Mouse (Mus musculus) hindbrain, postnatal 0 days (tissue): ENCODE data around the gene Agtr1b. TPM values are rescaled to one million over a fixed set of nuclear protein-coding genes. Genes with fewer than 3 reads are reported as not detected.

ENCODE experiments used
- ATAC-seq: fragments of 200-750 bp; cut with Nextera tagmentation; 2 replicates; pipeline ENCODE4 v1.8.0; 2017; ENCODE audit warnings: mild to moderate bottlenecking, moderate TSS enrichment, moderate library complexity
- DNase-seq: peaks from one replicate; pipeline ENCODE4 v3.0.0-alpha.2; 2015; ENCODE audit warnings: low spot score
- H3K27ac ChIP-seq: fragments of 300-500 bp; sonication (generic); 2 replicates; pipeline ENCODE4 v1.5.1; 2014; ENCODE audit warnings: mild to moderate bottlenecking
- H3K27me3 ChIP-seq: fragments of 300-500 bp; sonication (generic); 2 replicates; pipeline ENCODE4 v1.6.1; 2014; ENCODE audit warnings: low read length, mixed read lengths; ENCODE audit not compliant: insufficient read depth
- H3K36me3 ChIP-seq: fragments of 300-500 bp; sonication (generic); 2 replicates; pipeline ENCODE4 v1.6.1; 2014; ENCODE audit warnings: low read length, mixed read lengths; ENCODE audit not compliant: insufficient read depth
- H3K4me1 ChIP-seq: fragments of 300-500 bp; sonication (generic); 2 replicates; pipeline ENCODE4 v1.6.1; 2014; ENCODE audit warnings: antibody characterized with exemption, low read length, mixed read lengths; ENCODE audit not compliant: insufficient read depth
- H3K4me2 ChIP-seq: fragments of 300-500 bp; sonication (generic); 2 replicates; pipeline ENCODE4 v1.6.1; 2014; ENCODE audit warnings: low read depth, mild to moderate bottlenecking, low read length, moderate library complexity, mixed read lengths
- H3K4me3 ChIP-seq: fragments of 300-500 bp; sonication (generic); 2 replicates; pipeline ENCODE4 v1.5.1; 2014; ENCODE audit warnings: low read length
- H3K9ac ChIP-seq: fragments of 300-500 bp; sonication (generic); replicated peaks from 2 replicates; pipeline ENCODE4 v1.6.1; 2014; ENCODE audit warnings: mild to moderate bottlenecking, low read length, moderate library complexity, mixed read lengths
- H3K9me3 ChIP-seq: fragments of 300-500 bp; sonication (generic); 2 replicates; pipeline ENCODE4 v1.6.1; 2016; ENCODE audit warnings: low read length, mixed read lengths
- CTCF ChIP-seq: IDR thresholded peaks from 2 replicates; pipeline ENCODE4 v1.5.1; 2016; ENCODE audit warnings: antibody characterized with exemption, control low read depth, low read depth
- WGBS: fragments of 180-500 bp; shearing (Covaris S2); extraction: QIAGEN DNeasy Blood & Tissue Kit; methylation state at CpG from one replicate; pipeline ENCODE4 v1.1.7; 2014; 5-methylcytosine and 5-hydroxymethylcytosine counted together
- polyA plus RNA-seq: library from polyadenylated mRNA; unstranded; fragments of >200 nt; fragmentation: Nextera tagmentation; extraction: Ambion mirVana; gene quantifications from 2 replicates; pipeline ENCODE4 v1.2.1, GENCODE M21; 2015
- total RNA-seq: library from RNA; depleted of rRNA; stranded (reverse); fragments of >200 nt; gene quantifications from 2 replicates; pipeline ENCODE4 v1.2.3, GENCODE M21; 2014

Agtr1b gene
- total and polyA plus RNA-seq, 2 experiments from 2014 or later, result 0.21 to 0.31 TPM

- Histone ChIP-seq H3K4me2 (no peak overlapping the region), H3K36me3 (no peaks in the 10 kb centered on the region), H3K4me1 (no peaks in the 10 kb centered on the region), H3K9me3 (no peaks in the 10 kb centered on the region), H3K27ac (no peak overlapping the region), H3K9ac (no peak overlapping the region), H3K27me3 (no peaks in the 10 kb centered on the region), H3K4me3 (no peak overlapping the region)
- WGBS, result 80% methylated on average over 4 of the region's 4 CpGs
- DNase-seq, result no peak
- TF ChIP-seq CTCF, result no peak
- no peak for ATAC-seq
These were observed 59.7 kb downstream of the Agtr1b start for GRCm38 (mm10) chr3:20307256-20307655.

- Histone ChIP-seq H3K4me2 (no peak overlapping the region), H3K4me1 (no peaks in the 10 kb centered on the region), H3K27me3 (no peaks in the 10 kb centered on the region), H3K36me3 (no peaks in the 10 kb centered on the region), H3K9ac (no peak overlapping the region), H3K27ac (no peak overlapping the region), H3K9me3 (no peaks in the 10 kb centered on the region), H3K4me3 (no peak overlapping the region)
- WGBS, result 64% methylated on average over 2 of the region's 2 CpGs
- ATAC-seq, result no peak
- DNase-seq, result no peak
- no peak for TF ChIP-seq CTCF
These were observed 62.1 kb downstream of the Agtr1b start for GRCm38 (mm10) chr3:20304758-20305352.

DNA sequence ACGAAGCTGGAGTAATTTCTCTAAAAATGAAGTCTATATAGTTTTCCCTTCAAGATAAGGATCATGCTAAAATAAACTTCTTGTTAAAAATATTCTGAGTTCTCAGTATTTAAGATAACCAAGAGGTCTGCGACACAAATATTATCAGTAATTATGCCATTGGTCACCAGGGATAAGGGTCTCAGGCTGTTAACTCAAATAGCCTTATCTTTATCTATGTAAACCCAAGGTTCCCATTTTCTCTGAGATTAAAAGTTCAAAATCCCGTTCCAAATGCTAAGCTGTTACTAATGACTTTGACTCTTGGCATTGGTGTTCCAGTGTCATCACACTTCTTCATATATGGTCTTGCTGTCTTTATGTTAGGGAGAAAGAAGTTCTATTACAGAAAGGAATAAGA is 71.4 kb downstream of the Agtr1b start:
- Histone ChIP-seq H3K9me3 (no peaks in the 10 kb centered on the region), H3K36me3 (no peaks in the 10 kb centered on the region), H3K27ac (no peak overlapping the region), H3K4me1 (no peaks in the 10 kb centered on the region), H3K27me3 (no peaks in the 10 kb centered on the region), H3K9ac (no peak overlapping the region), H3K4me2 (no peak overlapping the region), H3K4me3 (no peak overlapping the region)
- 89% methylated on average over 3 of the region's 3 CpGs for WGBS
- DNase-seq (no peak), ATAC-seq (no peak)
- TF ChIP-seq CTCF, result no peak

DNA sequence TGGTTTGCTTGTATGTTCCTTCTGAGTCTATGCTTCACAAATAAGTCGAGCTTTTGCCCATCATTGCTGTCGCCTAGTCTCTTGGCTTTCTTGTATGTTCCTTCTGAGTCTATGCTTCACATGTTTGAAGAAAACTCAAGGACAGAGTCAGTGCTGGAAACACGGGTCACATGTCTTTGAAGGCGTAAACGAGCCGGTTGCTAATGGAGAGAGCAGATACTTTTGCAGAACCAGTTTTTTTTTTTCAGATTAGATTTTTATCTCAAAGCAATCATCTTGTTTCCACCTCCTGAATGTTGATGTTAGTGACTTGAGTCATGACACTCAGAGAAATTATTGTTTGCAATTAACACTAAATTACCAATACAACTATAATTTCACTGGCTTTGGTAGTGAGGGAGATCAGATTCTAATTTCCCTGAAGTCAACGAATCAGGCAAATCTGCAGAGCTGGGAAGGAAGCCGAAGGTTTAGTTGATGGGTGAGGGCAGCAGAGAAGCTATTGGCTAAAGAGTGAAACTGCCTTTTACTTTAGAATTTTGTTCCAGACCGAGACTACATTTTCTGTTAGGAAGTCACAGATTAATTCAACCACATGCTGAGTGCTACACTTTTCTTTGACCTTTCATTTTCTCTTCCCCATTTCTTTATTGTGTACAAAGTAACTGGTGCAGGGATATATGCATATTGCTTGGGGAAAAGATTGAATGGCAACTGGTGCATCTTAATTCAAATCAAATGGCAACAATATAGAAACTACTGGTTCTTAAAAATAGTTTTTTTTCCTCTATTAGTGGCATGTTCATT is 72.2 kb downstream of the Agtr1b start:
- WGBS, result 73% methylated on average over 9 of the region's 9 CpGs

GRCm38 (mm10) chr3:20291370-20291769 is 75.6 kb downstream of the Agtr1b start:
- Histone ChIP-seq H3K4me1 (no peaks in the 10 kb centered on the region), H3K9ac (no peak overlapping the region), H3K9me3 (no peaks in the 10 kb centered on the region), H3K4me3 (no peak overlapping the region), H3K36me3 (no peaks in the 10 kb centered on the region), H3K27ac (no peak overlapping the region), H3K4me2 (no peak overlapping the region), H3K27me3 (no peaks in the 10 kb centered on the region)
- ATAC-seq, result no peak
- TF ChIP-seq CTCF, result no peak
- DNase-seq, result no peak

More for the DNA sequence above, 72.2 kb downstream of the Agtr1b start:
- no peaks in the 10 kb centered on the region for H3K27me3 ChIP-seq
- no peaks in the 10 kb centered on the region for H3K36me3 ChIP-seq
- DNase-seq, result no peak
- H3K9me3 ChIP-seq, result no peaks in the 10 kb centered on the region
- no peak overlapping the region for H3K9ac ChIP-seq
- no peak for TF ChIP-seq CTCF
- no peak overlapping the region for H3K4me2 ChIP-seq
- no peaks in the 10 kb centered on the region for H3K4me1 ChIP-seq
- ATAC-seq, result no peak
- H3K4me3 ChIP-seq, result no peak overlapping the region
- H3K27ac ChIP-seq, result no peak overlapping the region

DNA sequence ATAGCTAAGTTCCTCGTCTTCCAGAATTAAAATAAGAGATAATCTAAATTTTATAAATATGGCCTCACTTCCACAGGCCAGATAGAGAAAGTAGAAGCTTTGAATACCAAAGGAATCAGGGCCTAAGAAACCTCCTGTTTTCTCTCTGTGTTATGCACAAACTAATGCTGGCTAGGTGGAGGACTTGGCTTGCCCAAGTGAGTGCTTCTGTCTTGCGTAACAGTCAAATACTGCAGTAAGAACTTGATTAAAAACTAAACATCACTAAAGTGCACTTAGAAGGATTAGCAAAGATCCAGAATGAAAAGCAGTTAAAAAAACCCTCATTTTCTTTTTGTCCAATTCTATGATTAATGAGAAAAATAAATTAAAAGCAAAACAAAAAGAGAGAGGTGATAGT is 78.2 kb downstream of the Agtr1b start:
- Histone ChIP-seq H3K27me3 (no peaks in the 10 kb centered on the region), H3K4me3 (no peak overlapping the region), H3K9ac (no peak overlapping the region), H3K4me1 (no peaks in the 10 kb centered on the region), H3K9me3 (no peaks in the 10 kb centered on the region), H3K36me3 (no peaks in the 10 kb centered on the region), H3K27ac (no peak overlapping the region), H3K4me2 (no peak overlapping the region)
- ATAC-seq, result no peak
- no peak for TF ChIP-seq CTCF
- DNase-seq, result no peak
- WGBS, result 91% methylated on average over 2 of the region's 2 CpGs

GRCm38 (mm10) chr3:20281796-20282195 is 85.2 kb downstream of the Agtr1b start:
- Histone ChIP-seq H3K4me1 (no peaks in the 10 kb centered on the region), H3K4me3 (no peak overlapping the region), H3K27ac (no peak overlapping the region), H3K9ac (no peak overlapping the region), H3K9me3 (no peaks in the 10 kb centered on the region), H3K27me3 (no peaks in the 10 kb centered on the region), H3K36me3 (no peaks in the 10 kb centered on the region), H3K4me2 (no peak overlapping the region)
- ATAC-seq (no peak), DNase-seq (no peak)
- TF ChIP-seq CTCF, result no peak
- WGBS, result 69% methylated on average over 1 of the region's 1 CpGs
